In genomic region chr3:88449395-88450023, GRCm38 (mm10) we compare ENCODE assay signal across 9 mouse cellular contexts. TPM values are rescaled to one million over a fixed set of nuclear protein-coding genes. Genes with fewer than 3 reads are reported as not detected.
A peak's percentile ranks its signal among the peaks of the same experiment; 100 is the strongest.
DNase-seq lines count a peak whose midpoint lies in the region; ATAC-seq and TF ChIP-seq lines count a peak whose summit lies in the region.
"Had no signal": no experiment of that assay in that cellular context is flagged by ENCODE, and none has a peak within 500 bp of the region (broad histone marks: within the 10 kb centered on the region; RNA-seq: fewer than 3 reads in every experiment).

No protein-coding gene starts in this region.

- peak; percentile 66 for ATAC-seq in embryonic facial prominence, embryonic 11.5 days (replicated peaks; ENCODE audit: insufficient number of reproducible peaks, low FRiP score, low TSS enrichment, low read depth)
- ATAC-seq in midbrain, embryonic 13.5 days = peak; percentile 72

- WGBS in embryonic facial prominence, embryonic 11.5 days = 4% methylated on average over 21 of the region's 21 CpGs
- 6% methylated on average over 21 of the region's 21 CpGs for WGBS in hindbrain, embryonic 10.5 days
- 4% methylated on average over 21 of the region's 21 CpGs for WGBS in midbrain, embryonic 13.5 days

- no peak overlapping the region; the same call in 1 of the 2 replicates for H3K27ac ChIP-seq in embryonic facial prominence, embryonic 11.5 days (replicated peaks; ENCODE audit: low read depth, low read length)
- H3K27ac ChIP-seq in hindbrain, embryonic 10.5 days = peak overlapping the region; percentile 65
- H3K27ac ChIP-seq in midbrain, embryonic 13.5 days = no peak overlapping the region

- no peaks in the 10 kb centered on the region for H3K36me3 ChIP-seq in E14TG2a.4 (ENCODE audit: insufficient read depth, low read length)
- H3K36me3 ChIP-seq in embryonic facial prominence, embryonic 11.5 days (replicated peaks; ENCODE audit: control insufficient read depth, insufficient read depth, low read depth, low read length) = no peaks in the 10 kb centered on the region
- no peaks in the 10 kb centered on the region for H3K36me3 ChIP-seq in hindbrain, embryonic 10.5 days
- H3K36me3 ChIP-seq in midbrain, embryonic 13.5 days = peaks cover 87% of the 10 kb centered on the region

- no peaks in the 10 kb centered on the region for H3K9me3 ChIP-seq in E14TG2a.4 (ENCODE audit: low read length)
- no peaks in the 10 kb centered on the region for H3K9me3 ChIP-seq in embryonic facial prominence, embryonic 11.5 days (replicated peaks; ENCODE audit: control insufficient read depth, low read length)
- no peaks in the 10 kb centered on the region for H3K9me3 ChIP-seq in hindbrain, embryonic 10.5 days
- no peaks in the 10 kb centered on the region for H3K9me3 ChIP-seq in midbrain, embryonic 13.5 days

- H3K4me2 ChIP-seq in embryonic facial prominence, embryonic 11.5 days (ENCODE audit: low read depth, low read length) = peak overlapping the region; percentile 39
- H3K4me2 ChIP-seq in midbrain, embryonic 13.5 days (replicated peaks) = peak overlapping the region; percentile 44

- H3K4me1 ChIP-seq in E14TG2a.4 (replicated peaks; ENCODE audit: low read depth, low read length) = peaks cover 39% of the 10 kb centered on the region
- H3K4me1 ChIP-seq in embryonic facial prominence, embryonic 11.5 days (ENCODE audit: control insufficient read depth, insufficient read depth, low read length) = no peaks in the 10 kb centered on the region
- peaks cover 33% of the 10 kb centered on the region for H3K4me1 ChIP-seq in hindbrain, embryonic 10.5 days (replicated peaks)
- H3K4me1 ChIP-seq in midbrain, embryonic 13.5 days (replicated peaks) = peaks cover 11% of the 10 kb centered on the region

- peaks cover 52% of the 10 kb centered on the region for H3K27me3 ChIP-seq in E14TG2a.4 (ENCODE audit: insufficient read depth, low read length)
- H3K27me3 ChIP-seq in embryonic facial prominence, embryonic 11.5 days (ENCODE audit: control insufficient read depth, insufficient read depth, low read length) = no peaks in the 10 kb centered on the region; the same call in 1 of the 2 replicates
- peaks cover 47% of the 10 kb centered on the region for H3K27me3 ChIP-seq in hindbrain, embryonic 10.5 days (ENCODE audit: insufficient read depth, poor library complexity, severe bottlenecking)
- H3K27me3 ChIP-seq in midbrain, embryonic 13.5 days = no peaks in the 10 kb centered on the region

- peak overlapping the region; percentile 57 for H3K9ac ChIP-seq in embryonic facial prominence, embryonic 11.5 days (replicated peaks; ENCODE audit: low read length)
- H3K9ac ChIP-seq in midbrain, embryonic 13.5 days (replicated peaks) = peak overlapping the region; percentile 57; the same call in 1 of the 2 replicates

- DNase-seq in Muller cell, postnatal 12 days (ENCODE audit: inconsistent ontology term) = peak; percentile 16
- peak; percentile 78 for DNase-seq in embryonic facial prominence, embryonic 11.5 days (ENCODE audit: low spot score)
- peak; percentile 70 for DNase-seq in hindbrain, embryonic 10.5 days (ENCODE audit: low spot score)
- DNase-seq in spleen, postnatal 10 days (ENCODE audit: low spot score in 2 of 2) = no peak
- DNase-seq in right cerebral cortex, adult 18-20 months = no peak
- no peak for DNase-seq in layer of hippocampus, postnatal 25 days (ENCODE audit: extremely low spot score in 1 of 2, low spot score in 1 of 2)

- peak overlapping the region; percentile 64 for H3K4me3 ChIP-seq in E14TG2a.4 (replicated peaks; ENCODE audit: low read length)
- H3K4me3 ChIP-seq in embryonic facial prominence, embryonic 11.5 days (ENCODE audit: low read depth, low read length) = peak overlapping the region; percentile 11; the same call in 1 of the 2 replicates
- peak overlapping the region; percentile 39 for H3K4me3 ChIP-seq in hindbrain, embryonic 10.5 days
- H3K4me3 ChIP-seq in midbrain, embryonic 13.5 days (replicated peaks) = peak overlapping the region; percentile 19
- H3K4me3 ChIP-seq: myocyte had no signal

- TF ChIP-seq CTCF in E14TG2a.4 (conservative IDR thresholded peaks at IDR 0.05; ENCODE audit: low read length) = no peak; the same call in 1 of the 2 replicates

RNA-seq across cellular contexts. Expression of gene Sema4a, which starts 11.5 kb away (rescaled TPM):
- polyA plus RNA-seq in embryonic facial prominence, embryonic 11.5 days (2014; fragmentation: Nextera tagmentation; extraction: Ambion mirVana) = 5.3 and 6.5 TPM in 2 replicates
- polyA plus RNA-seq in hindbrain, embryonic 10.5 days (2016; fragmentation: Nextera tagmentation; extraction: Ambion mirVana) = 3.8 and 8.6 TPM in 2 replicates
- polyA plus RNA-seq in midbrain, embryonic 13.5 days (2015; fragmentation: Nextera tagmentation; extraction: Ambion mirVana) = 28.8 and 31.1 TPM in 2 replicates
- total RNA-seq in layer of hippocampus, postnatal 25 days (2021) = 10 to 100 TPM; 33.3 to 42.8 TPM

RNA-seq across cellular contexts. Expression of gene Slc25a44, which starts 24.6 kb away (rescaled TPM):
- 17.1 and 19.2 TPM in 2 replicates for polyA plus RNA-seq in embryonic facial prominence, embryonic 11.5 days (2014; fragmentation: Nextera tagmentation; extraction: Ambion mirVana)
- 19.2 and 20.3 TPM in 2 replicates for polyA plus RNA-seq in hindbrain, embryonic 10.5 days (2016; fragmentation: Nextera tagmentation; extraction: Ambion mirVana)
- 28.7 and 29.7 TPM in 2 replicates for polyA plus RNA-seq in midbrain, embryonic 13.5 days (2015; fragmentation: Nextera tagmentation; extraction: Ambion mirVana)
- 10 to 100 TPM; 74.3 to 75.8 TPM for total RNA-seq in layer of hippocampus, postnatal 25 days (2021)

RNA-seq across cellular contexts. Expression of gene Pmf1, which starts 39.4 kb away (rescaled TPM):
- polyA plus RNA-seq in embryonic facial prominence, embryonic 11.5 days (2014; fragmentation: Nextera tagmentation; extraction: Ambion mirVana) = 157 and 161 TPM in 2 replicates
- polyA plus RNA-seq in hindbrain, embryonic 10.5 days (2016; fragmentation: Nextera tagmentation; extraction: Ambion mirVana) = 157 and 167 TPM in 2 replicates
- 51.7 and 56.8 TPM in 2 replicates for polyA plus RNA-seq in midbrain, embryonic 13.5 days (2015; fragmentation: Nextera tagmentation; extraction: Ambion mirVana)
- 1 to 10 TPM; 4.5 to 5.6 TPM for total RNA-seq in layer of hippocampus, postnatal 25 days (2021)

Comparison
In these comparisons a context has a peak if more than half of its experiments do, and no peak if none do; other contexts are left out.
1. H3K4me3 ChIP-seq: peak in every context shown above with its lines; median percentile 64 in E14TG2a.4; 39 in hindbrain, embryonic 10.5 days; 19 in midbrain, embryonic 13.5 days; 11 in embryonic facial prominence, embryonic 11.5 days.
2. DNase-seq: peak in Muller cell, postnatal 12 days (single experiment), embryonic facial prominence, embryonic 11.5 days (single experiment) and hindbrain, embryonic 10.5 days (single experiment); none in spleen, postnatal 10 days (0 of 2), right cerebral cortex, adult 18-20 months (single experiment) and layer of hippocampus, postnatal 25 days (0 of 2).